In the genomic region with DNA sequence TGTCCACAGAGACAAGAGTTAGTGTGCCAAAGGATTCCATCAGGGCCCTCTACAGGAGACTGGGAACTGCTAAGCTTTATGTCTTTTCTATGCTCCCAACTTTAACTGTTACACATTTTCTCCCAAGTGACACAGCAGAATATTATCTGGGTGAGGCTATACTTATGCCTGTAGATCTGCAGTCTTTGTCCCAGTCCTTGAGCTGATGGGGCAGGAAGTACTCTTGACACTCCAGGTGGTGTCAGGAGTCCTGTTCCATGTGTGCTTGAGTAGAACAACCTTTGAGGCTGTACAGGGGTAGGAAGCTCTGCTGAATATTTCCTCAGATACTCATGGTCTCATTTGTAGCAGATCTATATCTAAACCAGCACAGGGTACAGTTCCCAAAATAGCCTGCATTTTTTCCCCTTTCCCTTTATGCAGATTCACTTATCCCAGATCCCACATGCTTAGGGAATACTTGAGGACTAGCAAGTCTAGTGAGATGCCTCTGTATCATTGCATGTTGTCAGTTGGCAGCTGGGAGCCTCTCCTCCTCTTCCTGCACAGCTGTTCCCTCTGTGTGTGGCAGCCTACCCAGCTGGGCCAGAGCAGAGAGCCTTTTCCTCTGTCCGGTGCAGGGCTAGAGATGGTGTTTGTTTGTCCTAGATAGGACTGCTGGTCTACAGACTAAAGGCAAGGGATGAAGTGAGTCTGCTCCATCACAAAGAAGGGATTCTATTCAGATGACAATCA, we compare ENCODE assay signal across 28 mouse cellular contexts.
DNase-seq lines count a peak whose midpoint lies in the region; ATAC-seq and TF ChIP-seq lines count a peak whose summit lies in the region.
"Had no signal": no experiment of that assay in that cellular context is flagged by ENCODE, and none has a peak within 500 bp of the region (broad histone marks: within the 10 kb centered on the region; RNA-seq: fewer than 3 reads in every experiment).

No protein-coding gene starts in this region.

- no peaks in the 10 kb centered on the region for H3K27me3 ChIP-seq in heart, embryonic 11.5 days (ENCODE audit: control insufficient read depth, insufficient read depth, low read length)
- H3K27me3 ChIP-seq: embryonic facial prominence, embryonic 15.5 days; forebrain, embryonic 12.5 days; hindbrain, embryonic 13.5 days; kidney, embryonic 15.5 days; megakaryocyte, embryonic 14.5 days; midbrain, embryonic 12.5 days; neural tube, embryonic 12.5 days had no signal

- H3K27ac ChIP-seq in heart, embryonic 11.5 days (ENCODE audit: low read depth, low read length) = no peak overlapping the region
- H3K27ac ChIP-seq: embryonic facial prominence, embryonic 10.5 days; embryonic facial prominence, embryonic 15.5 days; forebrain, embryonic 12.5 days; hindbrain, embryonic 13.5 days; kidney, embryonic 15.5 days; liver, embryonic 14.5 days; midbrain, embryonic 12.5 days; neural tube, embryonic 12.5 days had no signal

- TF ChIP-seq POLR2A in lung, adult 2 months (IDR thresholded peaks at IDR 0.05; ENCODE audit: borderline replicate concordance, extremely low read depth, low read depth, low read length) = no peak

- no peaks in the 10 kb centered on the region for H3K9me3 ChIP-seq in heart, embryonic 11.5 days (replicated peaks; ENCODE audit: control insufficient read depth, low read length)
- H3K9me3 ChIP-seq: embryonic facial prominence, embryonic 10.5 days; embryonic facial prominence, embryonic 15.5 days; forebrain, embryonic 12.5 days; hindbrain, embryonic 13.5 days; kidney, embryonic 15.5 days; megakaryocyte, embryonic 14.5 days; midbrain, embryonic 12.5 days; neural tube, embryonic 12.5 days had no signal

- WGBS in heart, embryonic 11.5 days (ENCODE audit: insufficient replicate concordance) = 33% methylated on average over 1 of the region's 1 CpGs
- 11% methylated on average over 1 of the region's 1 CpGs for WGBS in lung, adult 2 months

- no peak overlapping the region for H3K4me2 ChIP-seq in heart, embryonic 11.5 days
- H3K4me2 ChIP-seq: embryonic facial prominence, embryonic 15.5 days; forebrain, embryonic 12.5 days; hindbrain, embryonic 13.5 days; kidney, embryonic 15.5 days; midbrain, embryonic 12.5 days; neural tube, embryonic 12.5 days had no signal

- ATAC-seq in heart, embryonic 11.5 days (replicated peaks; ENCODE audit: insufficient number of reproducible peaks, low FRiP score, low TSS enrichment) = no peak
- ATAC-seq: activated CD4-positive, CD25-positive, alpha-beta regulatory T cell, adult 4 months had no signal

- intact Hi-C loops in gastrocnemius, postnatal 14 days (cut with DNase I; ENCODE audit: low total_unique reads) = no loop called here

- no peak for TF ChIP-seq CTCF in lung, adult 2 months (IDR thresholded peaks at IDR 0.05; ENCODE audit: insufficient read depth, low read length)

- H3K4me3 ChIP-seq in heart, embryonic 11.5 days (ENCODE audit: low read depth, low read length) = no peak overlapping the region
- H3K4me3 ChIP-seq in lung, adult 2 months (replicated peaks; ENCODE audit: extremely low read depth, low read depth, low read length) = no peak overlapping the region
- H3K4me3 ChIP-seq: embryonic facial prominence, embryonic 10.5 days; embryonic facial prominence, embryonic 15.5 days; forebrain, embryonic 12.5 days; hindbrain, embryonic 13.5 days; kidney, embryonic 15.5 days; megakaryocyte, embryonic 14.5 days; midbrain, embryonic 12.5 days; myocyte; neural tube, embryonic 12.5 days had no signal

- no peaks in the 10 kb centered on the region for H3K36me3 ChIP-seq in heart, embryonic 11.5 days (ENCODE audit: control insufficient read depth, insufficient read depth, low read length)
- H3K36me3 ChIP-seq: embryonic facial prominence, embryonic 10.5 days; embryonic facial prominence, embryonic 15.5 days; forebrain, embryonic 12.5 days; hindbrain, embryonic 13.5 days; kidney, embryonic 15.5 days; midbrain, embryonic 12.5 days; neural tube, embryonic 12.5 days had no signal

- H3K4me1 ChIP-seq in heart, embryonic 11.5 days (ENCODE audit: control insufficient read depth, insufficient read depth, low read length) = no peaks in the 10 kb centered on the region
- H3K4me1 ChIP-seq in lung, adult 2 months (ENCODE audit: control insufficient read depth, insufficient read depth, low read length) = no peaks in the 10 kb centered on the region
- H3K4me1 ChIP-seq: embryonic facial prominence, embryonic 15.5 days; forebrain, embryonic 12.5 days; hindbrain, embryonic 13.5 days; megakaryocyte, embryonic 14.5 days; midbrain, embryonic 12.5 days; neural tube, embryonic 12.5 days had no signal

- H3K9ac ChIP-seq in heart, embryonic 11.5 days (ENCODE audit: low read depth, low read length) = no peak overlapping the region
- H3K9ac ChIP-seq: embryonic facial prominence, embryonic 15.5 days; forebrain, embryonic 12.5 days; hindbrain, embryonic 13.5 days; kidney, embryonic 15.5 days; liver, embryonic 14.5 days; midbrain, embryonic 12.5 days; neural tube, embryonic 12.5 days had no signal

- peak; percentile 15 for DNase-seq in gastrocnemius, postnatal 14 days
- DNase-seq in gastrocnemius, adult 8-10 months (ENCODE audit: low spot score in 2 of 2) = no peak
- DNase-seq in heart, postnatal 4 days = peak; percentile 13
- DNase-seq in lung, postnatal 14 days = peak; percentile 3
- no peak for DNase-seq in lung, adult 2 months
- DNase-seq in embryo, embryonic 10 days (ENCODE audit: low spot score) = no peak
- DNase-seq: adrenal gland, adult 2 months; adrenal gland, postnatal 36 days; B cell, adult 2 months; cerebellum, adult 2 months; cerebellum, postnatal 14 days; kidney, adult 18-20 months; kidney, postnatal 25 days; liver; right cerebral cortex, adult 18-20 months; thymus, postnatal 4 days had no signal

Comparison
In these comparisons a context has a peak if more than half of its experiments do, and no peak if none do; other contexts are left out.
1. DNase-seq: peak in gastrocnemius, postnatal 14 days (single experiment), heart, postnatal 4 days (single experiment) and lung, postnatal 14 days (single experiment); none in gastrocnemius, adult 8-10 months (0 of 2), lung, adult 2 months (single experiment) and embryo, embryonic 10 days (single experiment).